Comparison of ENCODE assay signal across 35 mouse cellular contexts in genomic region chr2:121943364-121943763, GRCm38 (mm10). TPM values are rescaled to one million over a fixed set of nuclear protein-coding genes. Genes with fewer than 3 reads are reported as not detected.
"Had no signal": no experiment of that assay in that cellular context is flagged by ENCODE, and none has a peak within 500 bp of the region (broad histone marks: within the 10 kb centered on the region; RNA-seq: fewer than 3 reads in every experiment).

No protein-coding gene starts in this region.

- DNase-seq: heart, postnatal 14 days; heart, postnatal 36 days; heart, postnatal 4 days; kidney, adult 11 months; kidney, adult 18-20 months; kidney, adult 2 months; kidney, adult 8-10 months; kidney, adult 9 months; kidney, postnatal 10 days; kidney, postnatal 14 days; kidney, postnatal 25 days; kidney, postnatal 36 days; kidney, postnatal 4 days; layer of hippocampus, adult 9-11 months; layer of hippocampus, postnatal 36 days had no signal

- H3K27ac ChIP-seq: heart, embryonic 10.5 days; heart, embryonic 13.5 days; heart, embryonic 15.5 days; hindbrain, embryonic 10.5 days; hindbrain, embryonic 12.5 days; hindbrain, embryonic 13.5 days; hindbrain, embryonic 14.5 days; hindbrain, embryonic 15.5 days; hindbrain, postnatal 0 days; intestine, embryonic 15.5 days; kidney, embryonic 15.5 days; kidney, postnatal 0 days; layer of hippocampus, adult 2 months; left cerebral cortex, adult 2 months had no signal

- H3K4me3 ChIP-seq: heart, embryonic 10.5 days; heart, embryonic 12.5 days; heart, embryonic 13.5 days; heart, embryonic 15.5 days; hindbrain, embryonic 10.5 days; hindbrain, embryonic 12.5 days; hindbrain, embryonic 13.5 days; hindbrain, embryonic 15.5 days; intestine, embryonic 15.5 days; kidney, embryonic 15.5 days; layer of hippocampus, adult 2 months; left cerebral cortex, adult 2 months had no signal

- H3K36me3 ChIP-seq: heart, embryonic 10.5 days; heart, embryonic 12.5 days; heart, embryonic 13.5 days; heart, embryonic 15.5 days; hindbrain, embryonic 10.5 days; hindbrain, embryonic 12.5 days; hindbrain, embryonic 13.5 days; hindbrain, embryonic 15.5 days; intestine, embryonic 15.5 days; kidney, embryonic 15.5 days had no signal

- H3K9me3 ChIP-seq: heart, embryonic 10.5 days; heart, embryonic 12.5 days; heart, embryonic 13.5 days; heart, embryonic 15.5 days; hindbrain, embryonic 10.5 days; hindbrain, embryonic 12.5 days; hindbrain, embryonic 13.5 days; hindbrain, embryonic 15.5 days; intestine, embryonic 15.5 days; kidney, embryonic 15.5 days had no signal

- H3K4me2 ChIP-seq: heart, embryonic 11.5 days; heart, embryonic 12.5 days; heart, embryonic 13.5 days; heart, embryonic 15.5 days; hindbrain, embryonic 12.5 days; hindbrain, embryonic 13.5 days; hindbrain, embryonic 14.5 days; hindbrain, embryonic 15.5 days; intestine, embryonic 15.5 days; kidney, embryonic 15.5 days had no signal

- H3K4me1 ChIP-seq: heart, embryonic 10.5 days; heart, embryonic 12.5 days; heart, embryonic 13.5 days; heart, embryonic 15.5 days; hindbrain, embryonic 10.5 days; hindbrain, embryonic 12.5 days; hindbrain, embryonic 13.5 days; hindbrain, embryonic 15.5 days; intestine, embryonic 15.5 days; kidney, embryonic 15.5 days had no signal

- H3K27me3 ChIP-seq: heart, embryonic 12.5 days; heart, embryonic 13.5 days; heart, embryonic 15.5 days; hindbrain, embryonic 12.5 days; hindbrain, embryonic 13.5 days; hindbrain, embryonic 15.5 days; intestine, embryonic 15.5 days; kidney, embryonic 15.5 days had no signal

- H3K9ac ChIP-seq: heart, embryonic 12.5 days; heart, embryonic 13.5 days; heart, embryonic 15.5 days; hindbrain, embryonic 12.5 days; hindbrain, embryonic 13.5 days; hindbrain, embryonic 14.5 days; hindbrain, embryonic 15.5 days; intestine, embryonic 15.5 days; kidney, embryonic 15.5 days had no signal

RNA-seq across cellular contexts. Expression of gene Mageb3, which starts 12.5 kb away (rescaled TPM):
- total RNA-seq: heart, postnatal 25 days; heart, postnatal 36 days had no signal
- polyA plus RNA-seq: inflammation-experienced regulatory T-cells, adult 6 months; intestine, postnatal 0 days; large intestine, adult 2 months had no signal
